Comparison of ENCODE assay signal across 8 mouse cellular contexts in genomic region chr19:5713730-5714129, GRCm38 (mm10). TPM values are rescaled to one million over a fixed set of nuclear protein-coding genes. Genes with fewer than 3 reads are reported as not detected.
DNase-seq lines count a peak whose midpoint lies in the region; ATAC-seq and TF ChIP-seq lines count a peak whose summit lies in the region.

No protein-coding gene starts in this region.

- TF ChIP-seq POLR2A in bone marrow macrophage, adult 2 months (IDR thresholded peaks at IDR 0.05; ENCODE audit: borderline replicate concordance, low read depth, low read length): no peak

- no peak overlapping the region for H3K27ac ChIP-seq in forebrain, embryonic 14.5 days (ENCODE audit: low read depth, low read length)
- H3K27ac ChIP-seq in forebrain, embryonic 12.5 days: no peak overlapping the region
- peak overlapping the region; percentile 65 for H3K27ac ChIP-seq in bone marrow macrophage, adult 2 months (ENCODE audit: insufficient read depth, low read depth, low read length)
- H3K27ac ChIP-seq in heart, embryonic 11.5 days (ENCODE audit: low read depth, low read length): no peak overlapping the region

- H3K4me1 ChIP-seq in forebrain, embryonic 14.5 days (ENCODE audit: control insufficient read depth, insufficient read depth, low read length): 0 out of 2 replicates have a peak, but pooled peaks cover 6% of the 10 kb centered on the region
- H3K4me1 ChIP-seq in forebrain, embryonic 12.5 days: peaks cover 26% of the 10 kb centered on the region
- peaks cover 33% of the 10 kb centered on the region for H3K4me1 ChIP-seq in bone marrow macrophage, adult 2 months (ENCODE audit: control insufficient read depth, insufficient read depth, low read length)
- H3K4me1 ChIP-seq in heart, embryonic 11.5 days (ENCODE audit: control insufficient read depth, insufficient read depth, low read length): peaks cover 15% of the 10 kb centered on the region

- H3K4me3 ChIP-seq in forebrain, embryonic 14.5 days (ENCODE audit: low read depth, low read length): no peak overlapping the region
- no peak overlapping the region for H3K4me3 ChIP-seq in forebrain, embryonic 12.5 days (replicated peaks)
- H3K4me3 ChIP-seq in bone marrow macrophage, adult 2 months (ENCODE audit: insufficient read depth, low read length): peak overlapping the region; percentile 26
- no peak overlapping the region for H3K4me3 ChIP-seq in heart, embryonic 11.5 days (ENCODE audit: low read depth, low read length)

- H3K9ac ChIP-seq in forebrain, embryonic 14.5 days (ENCODE audit: low read length): 0 out of 2 replicates have a peak overlapping the region, but pooled peaks have one; percentile 14
- H3K9ac ChIP-seq in forebrain, embryonic 12.5 days: no peak overlapping the region
- H3K9ac ChIP-seq in heart, embryonic 11.5 days (ENCODE audit: low read depth, low read length): no peak overlapping the region

- H3K36me3 ChIP-seq in forebrain, embryonic 14.5 days (ENCODE audit: control insufficient read depth, insufficient read depth, low read length): peaks cover 84% of the 10 kb centered on the region
- H3K36me3 ChIP-seq in forebrain, embryonic 12.5 days (replicated peaks): peaks cover 69% of the 10 kb centered on the region
- H3K36me3 ChIP-seq in heart, embryonic 11.5 days (ENCODE audit: control insufficient read depth, insufficient read depth, low read length): peaks cover 29% of the 10 kb centered on the region

- H3K4me2 ChIP-seq in forebrain, embryonic 14.5 days (ENCODE audit: low read length): no peak overlapping the region
- H3K4me2 ChIP-seq in forebrain, embryonic 12.5 days: no peak overlapping the region
- peak overlapping the region; percentile 37; the same call in 1 of the 2 replicates for H3K4me2 ChIP-seq in heart, embryonic 11.5 days

- 21% methylated on average over 2 of the region's 2 CpGs for WGBS in forebrain, embryonic 14.5 days
- 11% methylated on average over 2 of the region's 2 CpGs for WGBS in forebrain, embryonic 12.5 days
- 21% methylated on average over 2 of the region's 2 CpGs for WGBS in heart, embryonic 11.5 days (ENCODE audit: insufficient replicate concordance)

- no peak for DNase-seq in forebrain, embryonic 14.5 days (ENCODE audit: low spot score)
- peak; percentile 71 to 82 for DNase-seq in kidney, postnatal 4 days
- DNase-seq in right cerebral cortex, postnatal 36 days (ENCODE audit: low spot score in 2 of 2): no peak
- DNase-seq in layer of hippocampus, postnatal 10 days (ENCODE audit: low spot score in 2 of 2): no peak

- no peaks in the 10 kb centered on the region for H3K27me3 ChIP-seq in forebrain, embryonic 14.5 days (replicated peaks; ENCODE audit: control insufficient read depth, insufficient read depth, low read length)
- H3K27me3 ChIP-seq in forebrain, embryonic 12.5 days: 0 out of 2 replicates have a peak, but pooled peaks cover 6% of the 10 kb centered on the region
- no peaks in the 10 kb centered on the region for H3K27me3 ChIP-seq in heart, embryonic 11.5 days (ENCODE audit: control insufficient read depth, insufficient read depth, low read length)

- no peak for ATAC-seq in forebrain, embryonic 14.5 days
- no peak for ATAC-seq in forebrain, embryonic 12.5 days (ENCODE audit: low FRiP score)
- ATAC-seq in heart, embryonic 11.5 days (replicated peaks; ENCODE audit: insufficient number of reproducible peaks, low FRiP score, low TSS enrichment): no peak
- ATAC-seq in megakaryocyte, adult 5-6 weeks (ENCODE audit: poor library complexity, severe bottlenecking): peak; percentile 43

- H3K9me3 ChIP-seq in forebrain, embryonic 14.5 days (replicated peaks; ENCODE audit: control insufficient read depth, low read length): no peaks in the 10 kb centered on the region
- no peaks in the 10 kb centered on the region for H3K9me3 ChIP-seq in forebrain, embryonic 12.5 days
- H3K9me3 ChIP-seq in heart, embryonic 11.5 days (replicated peaks; ENCODE audit: control insufficient read depth, low read length): no peaks in the 10 kb centered on the region

- no peak for TF ChIP-seq CTCF in bone marrow macrophage, adult 2 months (IDR thresholded peaks at IDR 0.05; ENCODE audit: low read depth, low read length)

RNA-seq across cellular contexts. Expression of gene Kcnk7, which starts 9.6 kb away (rescaled TPM):
- 0.17 TPM in 1 of 2 replicates, not detected in the other for polyA plus RNA-seq in forebrain, embryonic 14.5 days (2014; fragmentation: Nextera tagmentation; extraction: Ambion mirVana)
- polyA plus RNA-seq in forebrain, embryonic 12.5 days (2016; fragmentation: Nextera tagmentation; extraction: Ambion mirVana): 0.29 TPM in 1 of 2 replicates, not detected in the other
- not detected in 2 replicates for polyA plus RNA-seq in bone marrow macrophage, adult 2 months (2012; ENCODE audit: insufficient read depth, insufficient read length, missing spikeins)
- not detected in 2 replicates for polyA plus RNA-seq in heart, embryonic 11.5 days (2014; fragmentation: Nextera tagmentation; extraction: Ambion mirVana)
- not detected in 2 replicates for total RNA-seq in megakaryocyte, adult 5-6 weeks (2015)
- total RNA-seq in megakaryocyte, adult 5-6 weeks (2017): not detected in 2 replicates
- not detected for total RNA-seq in layer of hippocampus, postnatal 10 days (2021)

RNA-seq across cellular contexts. Expression of gene Ehbp1l1, which starts 12.4 kb away (rescaled TPM):
- 7.0 and 10.1 TPM in 2 replicates for polyA plus RNA-seq in forebrain, embryonic 14.5 days (2014; fragmentation: Nextera tagmentation; extraction: Ambion mirVana)
- polyA plus RNA-seq in forebrain, embryonic 12.5 days (2016; fragmentation: Nextera tagmentation; extraction: Ambion mirVana): 6.1 and 6.7 TPM in 2 replicates
- polyA plus RNA-seq in bone marrow macrophage, adult 2 months (2012; ENCODE audit: insufficient read depth, insufficient read length, missing spikeins): 123 and 125 TPM in 2 replicates
- polyA plus RNA-seq in heart, embryonic 11.5 days (2014; fragmentation: Nextera tagmentation; extraction: Ambion mirVana): 54.8 and 68.0 TPM in 2 replicates
- 30.8 and 31.0 TPM in 2 replicates for total RNA-seq in megakaryocyte, adult 5-6 weeks (2015)
- total RNA-seq in megakaryocyte, adult 5-6 weeks (2017): 118 and 119 TPM in 2 replicates
- 10 to 100 TPM; 33.4 to 41.1 TPM for total RNA-seq in layer of hippocampus, postnatal 10 days (2021)

RNA-seq across cellular contexts. Expression of gene Fam89b, which starts 15.7 kb away (rescaled TPM):
- 204 and 233 TPM in 2 replicates for polyA plus RNA-seq in forebrain, embryonic 14.5 days (2014; fragmentation: Nextera tagmentation; extraction: Ambion mirVana)
- polyA plus RNA-seq in forebrain, embryonic 12.5 days (2016; fragmentation: Nextera tagmentation; extraction: Ambion mirVana): 170 and 172 TPM in 2 replicates
- 167 and 176 TPM in 2 replicates for polyA plus RNA-seq in bone marrow macrophage, adult 2 months (2012; ENCODE audit: insufficient read depth, insufficient read length, missing spikeins)
- 75.5 and 81.6 TPM in 2 replicates for polyA plus RNA-seq in heart, embryonic 11.5 days (2014; fragmentation: Nextera tagmentation; extraction: Ambion mirVana)
- total RNA-seq in megakaryocyte, adult 5-6 weeks (2015): 95.7 and 114 TPM in 2 replicates
- total RNA-seq in megakaryocyte, adult 5-6 weeks (2017): 65.5 and 78.8 TPM in 2 replicates
- total RNA-seq in layer of hippocampus, postnatal 10 days (2021): 10 to 100 TPM; 44.4 to 46.5 TPM

RNA-seq across cellular contexts. Expression of gene Pcnx3, which starts 25.0 kb away (rescaled TPM):
- polyA plus RNA-seq in forebrain, embryonic 14.5 days (2014; fragmentation: Nextera tagmentation; extraction: Ambion mirVana): 20.9 and 24.6 TPM in 2 replicates
- polyA plus RNA-seq in forebrain, embryonic 12.5 days (2016; fragmentation: Nextera tagmentation; extraction: Ambion mirVana): 32.4 and 35.1 TPM in 2 replicates
- polyA plus RNA-seq in bone marrow macrophage, adult 2 months (2012; ENCODE audit: insufficient read depth, insufficient read length, missing spikeins): 43.3 and 54.9 TPM in 2 replicates
- 21.3 and 21.5 TPM in 2 replicates for polyA plus RNA-seq in heart, embryonic 11.5 days (2014; fragmentation: Nextera tagmentation; extraction: Ambion mirVana)
- total RNA-seq in megakaryocyte, adult 5-6 weeks (2015): 25.9 and 33.1 TPM in 2 replicates
- total RNA-seq in megakaryocyte, adult 5-6 weeks (2017): 19.3 and 19.6 TPM in 2 replicates
- total RNA-seq in layer of hippocampus, postnatal 10 days (2021): 10 to 100 TPM; 69.7 to 82.6 TPM

RNA-seq across cellular contexts. Expression of gene Map3k11, which starts 25.2 kb away (rescaled TPM):
- 9.2 and 11.8 TPM in 2 replicates for polyA plus RNA-seq in forebrain, embryonic 14.5 days (2014; fragmentation: Nextera tagmentation; extraction: Ambion mirVana)
- polyA plus RNA-seq in forebrain, embryonic 12.5 days (2016; fragmentation: Nextera tagmentation; extraction: Ambion mirVana): 19.2 and 22.2 TPM in 2 replicates
- polyA plus RNA-seq in bone marrow macrophage, adult 2 months (2012; ENCODE audit: insufficient read depth, insufficient read length, missing spikeins): 79.9 and 99.1 TPM in 2 replicates
- 16.9 and 21.0 TPM in 2 replicates for polyA plus RNA-seq in heart, embryonic 11.5 days (2014; fragmentation: Nextera tagmentation; extraction: Ambion mirVana)
- 30.3 and 35.3 TPM in 2 replicates for total RNA-seq in megakaryocyte, adult 5-6 weeks (2015)
- 39.8 and 50.8 TPM in 2 replicates for total RNA-seq in megakaryocyte, adult 5-6 weeks (2017)
- total RNA-seq in layer of hippocampus, postnatal 10 days (2021): 10 to 100 TPM; 13.0 to 16.1 TPM

Comparison
In these comparisons a context has a peak if more than half of its experiments do, and no peak if none do; other contexts are left out.
1. DNase-seq: peak in kidney, postnatal 4 days (2 of 2); none in forebrain, embryonic 14.5 days (single experiment), right cerebral cortex, postnatal 36 days (0 of 2) and layer of hippocampus, postnatal 10 days (0 of 2).